Mouse (Mus musculus): ENCODE results near the gene Ankrd27.
"Not testable (repeated sequence)": the region's sequence is repeated elsewhere in the genome, so short reads cannot be mapped to it uniquely, and the experiment has no call there.

Ankrd27 gene

GRCm38 (mm10) chr7:35586055-35586905 lies at the start of gene Ankrd27:
Gene Ankrd27, plus strand, starts transcription at chr7:35586244.
- peak; percentile 99 for DNase-seq (ENCODE audit: low read depth)

- DNase-seq (ENCODE audit: low read depth) = peak; percentile 12
Measured at GRCm38 (mm10) chr7:35537562-35537961, 48.5 kb upstream of the Ankrd27 start, which contains the start of gene Tdrd12. Gene Tdrd12, minus strand, starts transcription at chr7:35537745.

- peak; percentile 77 for DNase-seq (ENCODE audit: low read depth)
Measured at GRCm38 (mm10) chr7:35545881-35546280, 40.2 kb upstream of the Ankrd27 start.

- peak; percentile 72 for DNase-seq (ENCODE audit: low read depth)
Measured at GRCm38 (mm10) chr7:35553751-35554604, 32.1 kb upstream of the Ankrd27 start.

GRCm38 (mm10) chr7:35554605-35555175 lies 31.4 kb upstream of the Ankrd27 start:
- DNase-seq (ENCODE audit: low read depth) = peak; percentile 75

GRCm38 (mm10) chr7:35555224-35556204 lies 30.5 kb upstream of the Ankrd27 start:
- peak; percentile 89 for DNase-seq (ENCODE audit: low read depth)

GRCm38 (mm10) chr7:35556205-35556603 lies 29.8 kb upstream of the Ankrd27 start, which contains the start of gene Nudt19:
Gene Nudt19, minus strand, starts transcription at chr7:35556304.
- DNase-seq (ENCODE audit: low read depth) = no peak

- no peak for DNase-seq (ENCODE audit: low read depth)
Measured at GRCm38 (mm10) chr7:35556905-35557304, 29.1 kb upstream of the Ankrd27 start.

- DNase-seq (ENCODE audit: low read depth) = no peak
Measured at GRCm38 (mm10) chr7:35557577-35557976, 28.5 kb upstream of the Ankrd27 start.

GRCm38 (mm10) chr7:35558681-35559080 lies 27.4 kb upstream of the Ankrd27 start:
- no peak for DNase-seq (ENCODE audit: low read depth)

- DNase-seq (ENCODE audit: low read depth) = no peak
Measured at GRCm38 (mm10) chr7:35559838-35560237, 26.2 kb upstream of the Ankrd27 start.

- DNase-seq (ENCODE audit: low read depth) = no peak
Measured at GRCm38 (mm10) chr7:35563071-35563470, 23.0 kb upstream of the Ankrd27 start.

GRCm38 (mm10) chr7:35564067-35564865 lies 21.8 kb upstream of the Ankrd27 start:
- no peak for DNase-seq (ENCODE audit: low read depth)

GRCm38 (mm10) chr7:35564872-35565271 lies 21.2 kb upstream of the Ankrd27 start:
- not testable (repeated sequence) for DNase-seq (ENCODE audit: low read depth)

- not testable (repeated sequence) for DNase-seq (ENCODE audit: low read depth)
Measured at GRCm38 (mm10) chr7:35565965-35566364, 20.1 kb upstream of the Ankrd27 start.

GRCm38 (mm10) chr7:35569724-35570123 lies 16.3 kb upstream of the Ankrd27 start:
- DNase-seq (ENCODE audit: low read depth) = not testable (repeated sequence)

GRCm38 (mm10) chr7:35570883-35571282 lies 15.2 kb upstream of the Ankrd27 start:
- DNase-seq (ENCODE audit: low read depth) = peak; percentile 32

GRCm38 (mm10) chr7:35579849-35580248 lies 6.2 kb upstream of the Ankrd27 start:
- DNase-seq (ENCODE audit: low read depth) = peak; percentile 72

GRCm38 (mm10) chr7:35582719-35583118 lies 3.3 kb upstream of the Ankrd27 start:
- DNase-seq (ENCODE audit: low read depth) = peak; percentile 60

GRCm38 (mm10) chr7:35583476-35584025 lies 2.5 kb upstream of the Ankrd27 start:
- DNase-seq (ENCODE audit: low read depth) = no peak

Data from induced T-regulatory cell, adult 2 months (primary cell).